Mouse (Mus musculus): ENCODE data around the gene Dio1.

DNA sequence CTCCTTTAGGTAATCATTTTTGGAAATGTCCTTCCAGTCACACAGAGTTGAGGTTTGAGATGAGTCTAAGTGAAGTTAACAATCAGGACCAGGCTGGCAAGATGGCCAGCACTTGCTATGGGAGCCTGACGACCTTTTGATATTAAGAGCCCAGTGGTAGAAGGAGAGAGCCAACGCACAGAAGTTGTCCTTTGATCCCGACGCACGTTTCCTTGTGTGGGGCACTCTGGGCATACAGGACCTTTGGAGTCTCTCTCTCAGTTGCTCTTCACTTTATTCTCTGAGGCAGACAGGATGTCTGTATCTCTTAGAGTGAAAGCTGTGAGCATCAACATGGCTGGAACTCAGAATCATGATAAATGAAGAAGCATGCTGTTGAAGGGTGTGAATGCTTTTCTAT, 30.5 kb upstream of the Dio1 start:
- TF ChIP-seq CTCF (IDR thresholded peaks at IDR 0.05), result no peak
- TF ChIP-seq EP300 (IDR thresholded peaks at IDR 0.05), result no peak
